Mouse (Mus musculus) heart, embryonic 12.5 days (tissue): Measurements from ENCODE around the gene Vps45. TPM values are rescaled to one million over a fixed set of nuclear protein-coding genes. Genes with fewer than 3 reads are reported as not detected.
A peak's percentile ranks its signal among the peaks of the same experiment; 100 is the strongest.
"Not testable (repeated sequence)": the region's sequence is repeated elsewhere in the genome, so short reads cannot be mapped to it uniquely, and the experiment has no call there.

Experiments
- ATAC-seq: fragments of 200-750 bp; cut with Nextera tagmentation; 2 replicates; pipeline ENCODE4 v1.8.0; 2017; ENCODE audit warnings: moderate TSS enrichment, moderate library complexity; ENCODE audit not compliant: insufficient number of reproducible peaks, low FRiP score
- H3K27ac ChIP-seq: fragments of 300-500 bp; sonication (generic); 2 replicates; pipeline ENCODE4 v1.5.1; 2016; ENCODE audit warnings: mild to moderate bottlenecking, moderate library complexity; ENCODE audit not compliant: poor library complexity, severe bottlenecking
- H3K27me3 ChIP-seq: fragments of 300-500 bp; sonication (generic); replicated peaks from 2 replicates; pipeline ENCODE4 v1.6.1; 2016; ENCODE audit warnings: mild to moderate bottlenecking, moderate library complexity
- H3K36me3 ChIP-seq: fragments of 300-500 bp; sonication (generic); 2 replicates; pipeline ENCODE4 v1.6.1; 2016; ENCODE audit warnings: mild to moderate bottlenecking, moderate library complexity
- H3K4me1 ChIP-seq: fragments of 300-500 bp; sonication (generic); replicated peaks from 2 replicates; pipeline ENCODE4 v1.6.1; 2016; ENCODE audit warnings: mild to moderate bottlenecking
- H3K4me2 ChIP-seq: fragments of 300-500 bp; sonication (generic); 2 replicates; pipeline ENCODE4 v1.6.1; 2016; ENCODE audit warnings: mild to moderate bottlenecking, moderate library complexity
- H3K4me3 ChIP-seq: fragments of 300-500 bp; sonication (generic); 2 replicates; pipeline ENCODE4 v1.5.1; 2016; ENCODE audit warnings: mild to moderate bottlenecking
- H3K9ac ChIP-seq: fragments of 300-500 bp; sonication (generic); 2 replicates; pipeline ENCODE4 v1.6.1; 2016; ENCODE audit warnings: mild to moderate bottlenecking, moderate library complexity
- H3K9me3 ChIP-seq: fragments of 300-500 bp; sonication (generic); replicated peaks from 2 replicates; pipeline ENCODE4 v1.6.1; 2016; ENCODE audit warnings: mild to moderate bottlenecking, moderate library complexity
- WGBS: fragments of 180-500 bp; shearing (Covaris S2); methylation state at CpG from one replicate; pipeline ENCODE4 v1.1.7; 2016; 5-methylcytosine and 5-hydroxymethylcytosine counted together
- polyA plus RNA-seq: library from polyadenylated mRNA; unstranded; fragments of >200 nt; fragmentation: Nextera tagmentation; extraction: Ambion mirVana; gene quantifications from 2 replicates; pipeline ENCODE4 v1.2.1, GENCODE M21; 2016

The Vps45 gene
- polyA plus RNA-seq, 1 experiment from 2014 or later = 32.8 TPM

GRCm38 (mm10) chr3:95953522-95953921 is 104.7 kb downstream of the Vps45 start:
- H3K4me2 ChIP-seq = no peak overlapping the region
- 80% methylated on average over 3 of the region's 3 CpGs for WGBS
- H3K36me3 ChIP-seq = 0 out of 2 replicates have a peak, but pooled peaks cover 1% of the 10 kb centered on the region
- H3K4me3 ChIP-seq = no peak overlapping the region
- ATAC-seq = no peak
- H3K4me1 ChIP-seq = peaks cover 17% of the 10 kb centered on the region
- H3K27me3 ChIP-seq = no peaks in the 10 kb centered on the region
- H3K9ac ChIP-seq = no peak overlapping the region
- H3K27ac ChIP-seq = no peak overlapping the region
- no peaks in the 10 kb centered on the region for H3K9me3 ChIP-seq

- no peak overlapping the region for H3K9ac ChIP-seq
- H3K4me1 ChIP-seq = peaks cover 14% of the 10 kb centered on the region
Measured at GRCm38 (mm10) chr3:95953023-95953422, 105.2 kb downstream of the Vps45 start.

GRCm38 (mm10) chr3:95951566-95951965 is 106.7 kb downstream of the Vps45 start:
- Histone ChIP-seq H3K4me3 (peak overlapping the region; percentile 61), H3K27ac (peak overlapping the region; percentile 97), H3K9ac (peak overlapping the region; percentile 75; the same call in 1 of the 2 replicates), H3K4me2 (peak overlapping the region; percentile 79), H3K36me3 (peaks cover 14% of the 10 kb centered on the region)
- not testable (repeated sequence) for H3K27me3 ChIP-seq, ATAC-seq, H3K4me1 ChIP-seq, H3K9me3 ChIP-seq
- 69% methylated on average over 12 of the region's 12 CpGs for WGBS

More at GRCm38 (mm10) chr3:95953023-95953422, 105.2 kb downstream of the Vps45 start:
- no peaks in the 10 kb centered on the region for H3K9me3 ChIP-seq
- H3K4me3 ChIP-seq = no peak overlapping the region
- no peak overlapping the region for H3K4me2 ChIP-seq
- no peak for ATAC-seq
- H3K36me3 ChIP-seq = peaks cover 5% of the 10 kb centered on the region; the same call in 1 of the 2 replicates
- H3K27ac ChIP-seq = no peak overlapping the region
- no peaks in the 10 kb centered on the region for H3K27me3 ChIP-seq

DNA sequence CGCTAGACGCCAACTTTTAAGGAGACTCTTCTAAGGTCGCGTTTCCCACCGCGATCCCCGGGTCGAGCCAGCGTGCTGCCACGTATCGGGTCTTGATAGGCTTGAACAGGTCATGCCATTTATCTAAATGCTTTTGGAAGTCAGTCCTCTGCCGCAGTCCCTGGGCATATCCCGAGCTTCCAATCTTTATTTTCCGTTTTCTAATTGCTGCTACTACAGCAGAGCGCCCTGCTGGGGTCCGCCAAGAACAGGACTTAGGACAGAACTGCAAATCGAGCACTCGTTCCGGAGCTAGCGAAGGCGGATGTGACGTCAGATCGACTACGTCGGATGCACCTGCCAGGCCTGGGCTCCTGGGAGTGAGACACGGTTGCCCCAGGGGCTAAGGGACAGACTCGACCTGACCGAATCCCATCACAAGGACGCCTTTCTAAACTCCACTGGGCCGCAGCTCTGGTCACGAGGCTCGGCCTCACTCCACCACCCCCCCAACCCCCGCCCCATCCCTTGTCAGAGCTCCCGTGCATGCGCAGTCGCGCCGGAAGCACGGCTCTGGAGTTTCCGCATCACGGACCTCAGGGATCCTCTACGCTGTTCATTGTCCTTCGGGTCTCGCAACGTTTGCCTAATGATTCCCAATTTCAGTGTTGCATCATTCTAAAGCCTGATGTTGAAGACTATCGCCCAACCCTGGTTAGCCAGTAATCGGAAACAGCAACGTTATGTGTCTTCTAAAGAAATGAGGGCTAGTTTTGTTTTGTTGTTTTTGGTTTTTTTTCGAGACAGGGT is 107.3 kb downstream of the Vps45 start:
- no peaks in the 10 kb centered on the region for H3K9me3 ChIP-seq
- peak overlapping the region; percentile 75 for H3K9ac ChIP-seq
- H3K4me3 ChIP-seq = peak overlapping the region; percentile 61
- 2% methylated on average over 49 of the region's 49 CpGs for WGBS
- H3K27ac ChIP-seq = peak overlapping the region; percentile 97
- no peaks in the 10 kb centered on the region for H3K27me3 ChIP-seq
- peak; percentile 95 for ATAC-seq
- peak overlapping the region; percentile 79 for H3K4me2 ChIP-seq
- peaks cover 1% of the 10 kb centered on the region; the same call in 1 of the 2 replicates for H3K4me1 ChIP-seq
- H3K36me3 ChIP-seq = peaks cover 20% of the 10 kb centered on the region

Other genes starting within 250 kb of the Vps45 start
- 25.5 and 25.9 TPM in 2 replicates for gene Rprd2, start 239.6 kb downstream of the Vps45 start, polyA plus RNA-seq
- gene Prpf3, start 202.6 kb downstream of the Vps45 start, polyA plus RNA-seq = 36.6 and 36.7 TPM in 2 replicates
- gene Mrps21, start 186.9 kb downstream of the Vps45 start, polyA plus RNA-seq = 405 and 408 TPM in 2 replicates
- 5.5 and 6.8 TPM in 2 replicates for gene Ciart, start 176.2 kb downstream of the Vps45 start, polyA plus RNA-seq
- gene BC028528, start 166.5 kb downstream of the Vps45 start, polyA plus RNA-seq = 26.1 and 26.3 TPM in 2 replicates
- gene Aph1a, start 164.5 kb downstream of the Vps45 start, polyA plus RNA-seq = 31.8 and 33.8 TPM in 2 replicates
- gene Car14, start 153.8 kb downstream of the Vps45 start, polyA plus RNA-seq = 24.7 and 26.3 TPM in 2 replicates
- 222 and 229 TPM in 2 replicates for gene Anp32e, start 129.2 kb downstream of the Vps45 start, polyA plus RNA-seq
- 76.1 and 80.8 TPM in 2 replicates for gene Plekho1, start 62.5 kb downstream of the Vps45 start, polyA plus RNA-seq
- gene Otud7b, start 46.1 kb upstream of the Vps45 start, polyA plus RNA-seq = 20.7 and 22.2 TPM in 2 replicates
- 9.0 and 10.7 TPM in 2 replicates for gene Mtmr11, start 103.5 kb upstream of the Vps45 start, polyA plus RNA-seq
- 107 and 108 TPM in 2 replicates for gene Sf3b4, start 113.9 kb upstream of the Vps45 start, polyA plus RNA-seq
- 20.3 and 21.7 TPM in 2 replicates for gene Sv2a, start 122.7 kb upstream of the Vps45 start, polyA plus RNA-seq
- 44.4 and 45.6 TPM in 2 replicates for gene Bola1, start 161.2 kb upstream of the Vps45 start, polyA plus RNA-seq
- not detected in 2 replicates for gene Hist2h2ab, start 161.4 kb upstream of the Vps45 start, polyA plus RNA-seq
- gene Hist2h2ac, start 162.4 kb upstream of the Vps45 start, polyA plus RNA-seq = 4.4 and 5.9 TPM in 2 replicates
- 5.0 and 5.7 TPM in 2 replicates for gene Hist2h2be, start 162.7 kb upstream of the Vps45 start, polyA plus RNA-seq
- 2.5 and 3.7 TPM in 2 replicates for gene Hist2h3c2, start 180.7 kb upstream of the Vps45 start, polyA plus RNA-seq
- gene Hist2h2aa2, start 181.8 kb upstream of the Vps45 start, polyA plus RNA-seq = 38.3 and 41.2 TPM in 2 replicates
- 6.2 and 12.7 TPM in 2 replicates for gene Hist2h2aa1, start 187.0 kb upstream of the Vps45 start, polyA plus RNA-seq
- gene Hist2h3c1, start 188.2 kb upstream of the Vps45 start, polyA plus RNA-seq = 0.64 and 1.4 TPM in 2 replicates
- 3.2 and 3.7 TPM in 2 replicates for gene Hist2h4, start 204.8 kb upstream of the Vps45 start, polyA plus RNA-seq
- 23.4 and 26.5 TPM in 2 replicates for gene Hist2h3b, start 210.2 kb upstream of the Vps45 start, polyA plus RNA-seq
- 4.0 and 6.5 TPM in 2 replicates for gene Hist2h2bb, start 211.3 kb upstream of the Vps45 start, polyA plus RNA-seq
- gene Fcgr1, start 235.5 kb upstream of the Vps45 start, polyA plus RNA-seq = 0.71 and 0.82 TPM in 2 replicates